Mouse (Mus musculus): Measurements from ENCODE around the gene Olfr319. TPM values are rescaled to one million over a fixed set of nuclear protein-coding genes. Genes with fewer than 3 reads are reported as not detected.
"Not testable (repeated sequence)": the region's sequence is repeated elsewhere in the genome, so short reads cannot be mapped to it uniquely, and the experiment has no call there.

Olfr319 gene
- not detected in 2 replicates for total RNA-seq (2021)
- long read RNA-seq: 0 reads

GRCm38 (mm10) chr11:58698862-58699261 lies at the start of gene Olfr319:
Gene Olfr319, plus strand, starts transcription at chr11:58699162.
- DNase-seq: no peak

DNA sequence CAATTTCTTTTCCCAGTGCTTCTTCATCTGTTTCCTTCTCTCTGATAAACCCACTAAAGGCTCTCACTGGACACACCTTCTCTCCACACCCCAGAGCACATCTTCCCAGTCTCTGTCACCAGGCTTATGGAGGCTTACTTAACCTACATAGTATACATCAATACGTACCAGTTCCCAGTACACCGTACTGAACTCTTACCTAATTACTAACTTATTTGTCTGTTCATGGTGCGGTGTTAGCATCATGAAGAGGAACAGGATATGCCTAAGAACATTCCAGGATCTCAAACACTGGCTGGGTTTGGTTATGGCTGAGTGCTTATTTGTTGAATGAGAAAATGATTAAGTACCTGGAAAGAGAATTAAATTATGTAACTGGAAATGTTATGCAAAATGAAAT lies 43.8 kb upstream of the Olfr319 start:
- DNase-seq: no peak

DNA sequence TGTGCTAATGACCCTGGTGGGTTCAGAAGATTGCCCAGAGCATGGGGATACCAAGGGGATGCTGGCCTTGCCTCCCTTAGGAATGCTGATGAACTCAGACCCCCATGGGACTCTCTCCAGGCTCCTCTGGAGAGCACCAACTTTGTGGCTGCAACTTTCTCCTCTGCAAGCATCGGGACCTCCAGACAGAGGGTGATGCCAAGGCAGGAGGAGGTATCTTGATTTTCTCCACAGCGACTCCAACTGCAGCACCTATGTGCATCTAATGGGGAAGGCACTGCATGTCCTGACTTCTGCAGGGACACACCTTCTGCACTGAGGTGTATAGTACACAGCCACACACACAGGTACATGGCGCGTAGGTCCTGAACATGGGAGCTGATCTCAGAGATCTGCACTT lies 40.4 kb upstream of the Olfr319 start, which contains the start of gene Olfr322:
Gene Olfr322 (plus strand): TSS at position 187 of the 400 bp plus-strand sequence.
- no peak for DNase-seq

- no peak for DNase-seq
Measured at GRCm38 (mm10) chr11:58669252-58669651, 29.7 kb upstream of the Olfr319 start.

DNA sequence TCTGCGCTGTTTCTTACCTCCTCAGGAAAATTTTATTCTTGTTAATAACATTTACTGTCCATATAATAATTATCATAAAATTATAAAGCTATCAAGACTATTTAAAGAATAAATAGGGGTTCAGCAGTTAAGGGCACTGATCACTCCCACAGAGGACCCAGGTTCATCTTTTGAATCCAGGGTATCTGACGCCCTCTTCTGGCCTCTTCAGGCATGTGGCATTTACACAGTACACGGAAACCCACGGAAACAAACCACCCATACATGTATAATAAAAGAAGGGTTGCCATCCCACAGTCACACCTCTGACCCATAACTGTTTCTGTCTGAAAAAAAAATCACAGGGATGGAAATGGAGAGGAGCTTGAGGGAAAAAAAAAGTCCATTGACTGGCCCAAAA lies 27.1 kb upstream of the Olfr319 start:
- DNase-seq: no peak

- DNase-seq: no peak
Measured at GRCm38 (mm10) chr11:58680799-58681198, 18.2 kb upstream of the Olfr319 start, which contains the start of gene Olfr320. Gene Olfr320, plus strand, starts transcription at chr11:58681099.

- no peak for DNase-seq
Measured at GRCm38 (mm10) chr11:58709086-58709485, 10.1 kb downstream of the Olfr319 start.

- not testable (repeated sequence) for DNase-seq
Measured at GRCm38 (mm10) chr11:58717723-58718122, 18.8 kb downstream of the Olfr319 start.

- no peak for DNase-seq
Measured at GRCm38 (mm10) chr11:58719701-58720100, 20.7 kb downstream of the Olfr319 start.

DNA sequence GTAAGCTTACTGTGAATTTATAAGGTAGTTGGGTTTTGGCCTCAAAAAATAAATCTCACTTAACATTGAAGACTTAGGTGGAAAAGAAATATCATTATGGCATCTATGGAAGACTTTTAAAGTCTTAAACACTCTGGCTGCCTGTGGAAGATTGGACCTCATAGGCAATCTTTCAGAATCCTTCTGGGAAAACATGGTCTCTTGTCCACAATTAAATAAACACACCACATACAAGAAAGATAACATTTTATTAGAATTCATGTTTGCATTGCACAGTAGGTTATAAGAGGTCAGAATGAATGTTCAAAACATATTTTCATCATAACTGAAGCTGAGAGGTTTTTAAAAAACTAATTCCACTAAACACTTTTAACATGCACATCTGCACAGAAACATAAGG lies 25.0 kb downstream of the Olfr319 start, which contains the start of gene Olfr318:
Gene Olfr318 (minus strand): TSS at position 101 of the 400 bp plus-strand sequence.
- DNase-seq: no peak

DNA sequence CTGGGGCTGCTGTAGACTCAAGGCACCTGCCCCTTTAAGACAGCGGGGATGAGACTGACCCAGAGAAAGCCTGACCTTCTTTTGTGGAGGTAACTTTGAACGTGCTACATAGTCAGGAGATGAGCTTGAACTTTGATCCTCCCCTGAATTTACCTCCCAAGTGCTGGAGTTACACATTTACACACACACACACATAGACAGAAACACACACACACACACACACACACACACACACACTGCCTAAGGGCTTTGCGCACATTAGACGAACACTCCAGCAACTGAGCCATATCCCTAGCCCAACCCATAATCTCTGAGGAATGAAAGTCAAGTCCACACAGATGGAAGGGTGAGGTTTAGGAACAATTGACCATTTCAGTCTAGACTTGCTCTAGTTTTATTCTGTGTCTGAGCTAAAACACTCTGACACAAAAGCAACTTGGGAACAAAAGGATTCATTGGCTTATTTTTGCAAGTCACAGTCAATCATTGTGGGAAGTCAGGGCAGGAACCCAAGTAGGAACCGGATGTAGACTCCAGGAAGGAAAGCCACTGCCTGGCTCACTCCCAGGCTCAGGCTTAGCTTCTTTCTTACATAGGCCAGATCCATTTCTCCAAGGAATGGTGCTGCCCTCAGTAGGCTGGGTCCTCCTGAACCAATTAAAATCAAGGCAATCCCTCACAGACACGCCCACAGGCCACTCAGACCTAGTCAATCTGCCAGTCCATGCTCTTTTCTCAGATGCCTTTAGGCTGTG lies 29.1 kb downstream of the Olfr319 start:
- DNase-seq: not testable (repeated sequence)

DNA sequence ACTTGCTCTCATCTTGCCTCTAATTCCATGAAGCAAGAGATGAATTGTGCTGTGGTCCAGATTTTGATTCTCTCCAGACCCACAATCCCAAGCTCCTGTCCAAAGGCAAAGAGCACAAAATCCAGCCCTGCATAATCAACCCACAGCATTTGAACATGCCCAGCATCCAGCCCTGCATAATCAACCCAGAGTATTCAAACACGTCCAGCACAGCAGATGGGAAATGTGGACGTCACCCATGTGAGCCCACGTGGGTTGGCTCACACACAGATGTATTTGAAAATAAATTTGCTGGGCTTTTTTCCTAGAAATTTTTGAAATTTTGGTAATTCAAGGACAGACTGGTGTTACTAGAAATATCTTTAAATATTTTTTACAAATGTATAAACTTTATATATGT lies 34.4 kb downstream of the Olfr319 start:
- DNase-seq: no peak

- DNase-seq: no peak
Measured at GRCm38 (mm10) chr11:58738792-58739262, 39.9 kb downstream of the Olfr319 start, which contains the start of gene Olfr317. Gene Olfr317, minus strand, starts transcription at chr11:58739212.

GRCm38 (mm10) chr11:58751096-58751495 lies 52.1 kb downstream of the Olfr319 start:
- DNase-seq: not testable (repeated sequence)

DNA sequence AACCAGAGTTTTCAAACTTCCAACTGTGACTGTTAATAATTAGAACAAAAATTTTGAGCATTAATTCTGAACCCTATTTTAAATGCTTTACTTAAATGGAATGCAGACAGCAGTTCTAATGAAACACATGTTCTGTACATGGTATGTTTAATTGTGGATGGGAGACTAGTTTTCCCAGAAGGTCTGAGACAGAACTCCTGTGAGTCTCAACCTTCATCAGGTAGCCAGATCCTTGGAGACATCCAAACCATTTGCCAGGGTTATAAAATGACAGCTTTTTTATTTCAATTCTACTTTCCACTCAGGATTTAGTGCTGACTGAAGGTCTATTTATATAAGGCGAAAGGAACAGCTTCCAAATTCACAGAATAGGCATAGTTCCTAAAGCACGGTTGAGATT lies 53.5 kb downstream of the Olfr319 start, which contains the start of gene Olfr316:
Gene Olfr316 (plus strand): TSS at position 301 of the 400 bp plus-strand sequence.
- no peak for DNase-seq

Other genes with a start within 250 kb of the Olfr319 start
- gene Lypd9, start 246.2 kb upstream of the Olfr319 start, total RNA-seq (2021): not detected in 2 replicates
- gene Olfr30, start 236.9 kb upstream of the Olfr319 start, total RNA-seq (2021): not detected in 2 replicates
- not detected in 2 replicates for gene Olfr332, start 206.6 kb upstream of the Olfr319 start, total RNA-seq (2021)
- gene Olfr331, start 196.6 kb upstream of the Olfr319 start, total RNA-seq (2021): not detected in 2 replicates
- gene Olfr330, start 164.3 kb upstream of the Olfr319 start, total RNA-seq (2021): 1.5 TPM in 1 of 2 replicates, not detected in the other
- gene Olfr329-ps, start 152.7 kb upstream of the Olfr319 start, total RNA-seq (2021): 1.2 TPM in 1 of 2 replicates, not detected in the other
- gene Olfr328, start 143.5 kb upstream of the Olfr319 start, total RNA-seq (2021): 0.36 TPM in 1 of 2 replicates, not detected in the other
- not detected in 2 replicates for gene Olfr224, start 128.6 kb upstream of the Olfr319 start, total RNA-seq (2021)
- gene Olfr325, start 121.4 kb upstream of the Olfr319 start, total RNA-seq (2021): not detected in 2 replicates
- not detected in 2 replicates for gene Olfr324, start 104.0 kb upstream of the Olfr319 start, total RNA-seq (2021)
- not detected in 2 replicates for gene 2210407C18Rik, start 83.1 kb upstream of the Olfr319 start, total RNA-seq (2021)
- gene Olfr323, start 68.7 kb upstream of the Olfr319 start, total RNA-seq (2021): not detected in 2 replicates
- gene Trim58, start 58.7 kb upstream of the Olfr319 start, total RNA-seq (2021): not detected in 2 replicates
- not detected in 2 replicates for gene Olfr322, start 40.4 kb upstream of the Olfr319 start, total RNA-seq (2021)
- not detected in 2 replicates for gene Olfr320, start 18.1 kb upstream of the Olfr319 start, total RNA-seq (2021)
- not detected in 2 replicates for gene Olfr318, start 24.9 kb downstream of the Olfr319 start, total RNA-seq (2021)
- gene Olfr317, start 40.0 kb downstream of the Olfr319 start, total RNA-seq (2021): not detected in 2 replicates
- not detected in 2 replicates for gene Olfr316, start 53.6 kb downstream of the Olfr319 start, total RNA-seq (2021)
- not detected in 2 replicates for gene Olfr315, start 74.0 kb downstream of the Olfr319 start, total RNA-seq (2021)
- not detected in 2 replicates for gene Olfr314, start 83.8 kb downstream of the Olfr319 start, total RNA-seq (2021)
- 3.3 and 4.5 TPM in 2 replicates for gene Fam183b, start 102.8 kb downstream of the Olfr319 start, total RNA-seq (2021)
- not detected in 2 replicates for gene Olfr313, start 115.8 kb downstream of the Olfr319 start, total RNA-seq (2021)
- not detected in 2 replicates for gene Olfr312, start 130.1 kb downstream of the Olfr319 start, total RNA-seq (2021)
- gene Olfr311, start 140.1 kb downstream of the Olfr319 start, total RNA-seq (2021): not detected in 2 replicates
- gene Gm12258, start 148.0 kb downstream of the Olfr319 start, total RNA-seq (2021): 8.4 and 9.3 TPM in 2 replicates
- 8.0 and 8.8 TPM in 2 replicates for gene 2810021J22Rik, start 168.1 kb downstream of the Olfr319 start, total RNA-seq (2021)
- 4.9 and 6.3 TPM in 2 replicates for gene Zfp39, start 205.1 kb downstream of the Olfr319 start, total RNA-seq (2021)
- not detected in 2 replicates for gene Btnl10, start 218.7 kb downstream of the Olfr319 start, total RNA-seq (2021)
- 154 and 161 TPM in 2 replicates for gene Rnf187, start 239.8 kb downstream of the Olfr319 start, total RNA-seq (2021)
- 8.5 and 9.6 TPM in 2 replicates for gene Hist3h2ba, start 249.8 kb downstream of the Olfr319 start, total RNA-seq (2021)

Data from adrenal gland, postnatal 25 days (tissue).